In genomic region chr1:177382147-177382546, GRCm38 (mm10) we compare ENCODE assay signal across 11 mouse cellular contexts.
DNase-seq lines count a peak whose midpoint lies in the region; ATAC-seq lines count a peak whose summit lies in the region.
"Had no signal": no experiment of that assay in that cellular context is flagged by ENCODE, and none has a peak within 500 bp of the region (broad histone marks: within the 10 kb centered on the region; RNA-seq: fewer than 3 reads in every experiment).

No protein-coding gene starts in this region.

- H3K27ac ChIP-seq in hindbrain, embryonic 12.5 days: no peak overlapping the region
- no peak overlapping the region for H3K27ac ChIP-seq in hindbrain, embryonic 10.5 days
- no peak overlapping the region for H3K27ac ChIP-seq in forebrain, embryonic 16.5 days (ENCODE audit: low read length)
- H3K27ac ChIP-seq in kidney, embryonic 14.5 days (ENCODE audit: low read depth, low read length): no peak overlapping the region
- H3K27ac ChIP-seq: embryonic facial prominence, embryonic 13.5 days; limb, embryonic 15.5 days had no signal

- 85% methylated on average over 4 of the region's 4 CpGs for WGBS in hindbrain, embryonic 12.5 days
- WGBS in hindbrain, embryonic 10.5 days: 87% methylated on average over 4 of the region's 4 CpGs
- WGBS in forebrain, embryonic 16.5 days: 71% methylated on average over 4 of the region's 4 CpGs
- 81% methylated on average over 4 of the region's 4 CpGs for WGBS in kidney, embryonic 14.5 days

- H3K27me3 ChIP-seq in hindbrain, embryonic 12.5 days: no peaks in the 10 kb centered on the region
- no peaks in the 10 kb centered on the region for H3K27me3 ChIP-seq in hindbrain, embryonic 10.5 days (ENCODE audit: insufficient read depth, poor library complexity, severe bottlenecking)
- H3K27me3 ChIP-seq in forebrain, embryonic 16.5 days (replicated peaks; ENCODE audit: control insufficient read depth, insufficient read depth, low read length): no peaks in the 10 kb centered on the region
- no peaks in the 10 kb centered on the region for H3K27me3 ChIP-seq in kidney, embryonic 14.5 days (ENCODE audit: control insufficient read depth, insufficient read depth, low read length)
- H3K27me3 ChIP-seq: embryonic facial prominence, embryonic 13.5 days; limb, embryonic 15.5 days had no signal

- H3K4me2 ChIP-seq in hindbrain, embryonic 12.5 days (replicated peaks): no peak overlapping the region
- H3K4me2 ChIP-seq in forebrain, embryonic 16.5 days (ENCODE audit: low read length): no peak overlapping the region
- no peak overlapping the region for H3K4me2 ChIP-seq in kidney, embryonic 14.5 days (replicated peaks; ENCODE audit: low read depth, low read length)
- H3K4me2 ChIP-seq: limb, embryonic 15.5 days had no signal

- ATAC-seq in hindbrain, embryonic 12.5 days (ENCODE audit: low FRiP score): 0 out of 2 replicates have a peak, but pooled peaks have one; percentile 32
- peak; percentile 50; the same call in 1 of the 2 replicates for ATAC-seq in forebrain, embryonic 16.5 days
- peak; percentile 38; the same call in 1 of the 2 replicates for ATAC-seq in megakaryocyte, adult 5-6 weeks (ENCODE audit: poor library complexity, severe bottlenecking)
- no peak for ATAC-seq in kidney, embryonic 14.5 days (ENCODE audit: low FRiP score, low TSS enrichment)

- H3K4me3 ChIP-seq in hindbrain, embryonic 12.5 days: no peak overlapping the region
- no peak overlapping the region for H3K4me3 ChIP-seq in hindbrain, embryonic 10.5 days
- no peak overlapping the region for H3K4me3 ChIP-seq in forebrain, embryonic 16.5 days (replicated peaks; ENCODE audit: low read length)
- H3K4me3 ChIP-seq in kidney, embryonic 14.5 days (ENCODE audit: low read length): no peak overlapping the region
- H3K4me3 ChIP-seq: embryonic facial prominence, embryonic 13.5 days; limb, embryonic 15.5 days had no signal

- H3K9me3 ChIP-seq in hindbrain, embryonic 12.5 days (replicated peaks): no peaks in the 10 kb centered on the region
- no peaks in the 10 kb centered on the region for H3K9me3 ChIP-seq in hindbrain, embryonic 10.5 days
- no peaks in the 10 kb centered on the region for H3K9me3 ChIP-seq in forebrain, embryonic 16.5 days (ENCODE audit: control insufficient read depth, low read length)
- H3K9me3 ChIP-seq in kidney, embryonic 14.5 days (ENCODE audit: control insufficient read depth, low read length): no peaks in the 10 kb centered on the region
- H3K9me3 ChIP-seq: embryonic facial prominence, embryonic 13.5 days; limb, embryonic 15.5 days had no signal

- peaks cover 5% of the 10 kb centered on the region; the same call in 1 of the 2 replicates for H3K4me1 ChIP-seq in hindbrain, embryonic 12.5 days
- peaks cover 6% of the 10 kb centered on the region; the same call in 1 of the 2 replicates for H3K4me1 ChIP-seq in hindbrain, embryonic 10.5 days (replicated peaks)
- peaks cover 2% of the 10 kb centered on the region; the same call in 1 of the 2 replicates for H3K4me1 ChIP-seq in forebrain, embryonic 16.5 days (replicated peaks; ENCODE audit: control insufficient read depth, insufficient read depth, low read length)
- H3K4me1 ChIP-seq in kidney, embryonic 14.5 days (ENCODE audit: control insufficient read depth, insufficient read depth, low read length): no peaks in the 10 kb centered on the region
- H3K4me1 ChIP-seq: embryonic facial prominence, embryonic 13.5 days had no signal

- no peak overlapping the region for H3K9ac ChIP-seq in hindbrain, embryonic 12.5 days
- no peak overlapping the region for H3K9ac ChIP-seq in forebrain, embryonic 16.5 days (replicated peaks; ENCODE audit: low read depth, low read length)
- H3K9ac ChIP-seq in kidney, embryonic 14.5 days (ENCODE audit: low read depth, low read length): no peak overlapping the region
- H3K9ac ChIP-seq: embryonic facial prominence, embryonic 13.5 days; limb, embryonic 15.5 days had no signal

- H3K36me3 ChIP-seq in hindbrain, embryonic 12.5 days: no peaks in the 10 kb centered on the region
- H3K36me3 ChIP-seq in hindbrain, embryonic 10.5 days: no peaks in the 10 kb centered on the region
- H3K36me3 ChIP-seq in forebrain, embryonic 16.5 days (ENCODE audit: control insufficient read depth, insufficient read depth): no peaks in the 10 kb centered on the region
- H3K36me3 ChIP-seq in kidney, embryonic 14.5 days (ENCODE audit: control insufficient read depth, insufficient read depth, low read length): no peaks in the 10 kb centered on the region
- H3K36me3 ChIP-seq: embryonic facial prominence, embryonic 13.5 days; limb, embryonic 15.5 days had no signal

- no peak for DNase-seq in hindbrain, embryonic 10.5 days (ENCODE audit: low spot score)
- peak; percentile 14 for DNase-seq in MN1 (ENCODE audit: low spot score)
- no peak for DNase-seq in cerebellum, adult 9-11 months
- DNase-seq in adipocyte (ENCODE audit: low spot score): no peak
- DNase-seq: cerebellum, postnatal 36 days had no signal
